Mouse (Mus musculus): Measurements from ENCODE around the gene Spdye4c. TPM values are rescaled to one million over a fixed set of nuclear protein-coding genes. Genes with fewer than 3 reads are reported as not detected.
A peak's percentile ranks its signal among the peaks of the same experiment; 100 is the strongest.

The Spdye4c gene
- polyA plus RNA-seq, 1 experiment from 2014 or later = not detected

DNA sequence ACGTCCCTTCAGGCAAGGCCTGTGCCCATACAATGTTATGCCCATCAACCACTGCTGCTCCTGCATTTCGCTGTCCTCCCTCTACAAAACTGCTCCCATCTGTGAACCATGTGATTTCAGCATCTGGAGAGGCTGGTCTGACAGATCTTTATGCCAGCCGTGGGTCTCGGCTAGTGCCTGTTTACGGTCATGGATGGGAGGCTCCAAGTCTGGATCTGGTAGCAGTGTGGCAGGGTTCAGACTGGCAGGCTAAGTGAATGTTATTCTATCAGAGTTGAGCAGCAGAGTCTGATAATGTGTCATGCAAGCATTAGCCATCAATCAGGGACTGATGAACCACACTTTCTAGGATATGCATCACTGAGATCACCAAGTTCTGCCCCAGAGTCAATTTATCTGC, 8.1 kb upstream of the Spdye4c start:
- Histone ChIP-seq H3K9ac (replicated peaks; ENCODE audit: low read depth) (no peak overlapping the region), H3K27ac (ENCODE audit: low read length) (no peak overlapping the region), H3K9me3 (ENCODE audit: low read length) (no peaks in the 10 kb centered on the region), H3K4me3 (ENCODE audit: low read depth, low read length) (no peak overlapping the region), H3K4me2 (replicated peaks; ENCODE audit: low read depth, low read length) (no peak overlapping the region), H3K27me3 (replicated peaks; ENCODE audit: insufficient read depth, low read length) (no peaks in the 10 kb centered on the region), H3K36me3 (ENCODE audit: insufficient read depth, low read length) (no peaks in the 10 kb centered on the region), H3K4me1 (ENCODE audit: insufficient read depth, low read depth, low read length) (no peaks in the 10 kb centered on the region)
- no peak for DNase-seq (ENCODE audit: low spot score)
- ATAC-seq = no peak
- WGBS = 79% methylated on average over 5 of the region's 5 CpGs
- TF ChIP-seq CTCF (IDR thresholded peaks at IDR 0.05) (no peak), EP300 (IDR thresholded peaks at IDR 0.05) (no peak)

DNA sequence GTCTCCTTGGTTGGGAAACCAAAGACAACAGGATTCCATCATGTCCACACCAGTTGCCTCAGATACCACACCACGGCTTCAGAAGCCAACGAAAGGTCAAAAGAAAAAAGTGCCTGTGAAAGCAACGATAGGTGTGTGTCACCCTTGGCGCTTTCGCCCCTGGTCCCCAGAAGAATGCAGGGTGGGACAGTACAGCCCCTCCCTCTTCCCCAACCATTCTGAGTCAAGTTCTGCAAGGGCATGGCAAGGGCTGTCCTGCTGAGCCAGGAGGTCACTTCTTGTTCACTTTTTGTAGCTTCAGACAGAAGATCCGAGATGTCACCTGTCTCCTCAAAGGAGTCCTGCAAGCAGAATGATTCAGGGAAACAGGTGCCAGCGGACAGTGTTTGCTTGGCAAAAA, 1.3 kb downstream of the Spdye4c start:
- no peak for ATAC-seq
- no peak overlapping the region for H3K4me3 ChIP-seq (ENCODE audit: low read depth, low read length)
- H3K9me3 ChIP-seq (ENCODE audit: low read length) = no peaks in the 10 kb centered on the region
- no peaks in the 10 kb centered on the region for H3K36me3 ChIP-seq (ENCODE audit: insufficient read depth, low read length)
- DNase-seq (ENCODE audit: low spot score) = no peak
- H3K4me1 ChIP-seq (ENCODE audit: insufficient read depth, low read depth, low read length) = no peaks in the 10 kb centered on the region
- no peak for TF ChIP-seq EP300 (IDR thresholded peaks at IDR 0.05)
- TF ChIP-seq CTCF (IDR thresholded peaks at IDR 0.05) = no peak
- 87% methylated on average over 7 of the region's 7 CpGs for WGBS
- H3K27ac ChIP-seq (ENCODE audit: low read length) = no peak overlapping the region
- H3K9ac ChIP-seq (replicated peaks; ENCODE audit: low read depth) = no peak overlapping the region
- no peaks in the 10 kb centered on the region for H3K27me3 ChIP-seq (replicated peaks; ENCODE audit: insufficient read depth, low read length)
- no peak overlapping the region for H3K4me2 ChIP-seq (replicated peaks; ENCODE audit: low read depth, low read length)

DNA sequence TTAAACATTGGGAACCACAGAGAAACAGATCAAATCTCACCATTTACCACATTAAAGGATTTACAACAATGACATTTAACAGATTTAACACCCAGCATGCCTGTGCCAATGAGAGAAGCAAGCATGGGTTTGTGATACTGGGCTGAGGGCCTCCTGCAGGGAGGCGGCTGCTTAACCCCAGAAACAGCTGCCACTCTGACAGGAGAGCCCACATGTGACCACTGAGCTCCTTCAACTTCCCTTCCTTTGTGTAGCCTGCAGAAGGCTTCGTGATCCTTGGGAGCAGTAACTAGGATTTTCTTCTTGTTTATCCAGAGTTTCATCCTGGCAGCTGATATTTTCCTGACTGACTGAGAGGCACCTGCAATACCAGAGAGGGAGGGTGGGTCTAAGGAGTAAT, 10.5 kb downstream of the Spdye4c start:
- 24% methylated on average over 2 of the region's 2 CpGs for WGBS
- H3K27ac ChIP-seq (ENCODE audit: low read length) = no peak overlapping the region
- DNase-seq (ENCODE audit: low spot score) = no peak

DNA sequence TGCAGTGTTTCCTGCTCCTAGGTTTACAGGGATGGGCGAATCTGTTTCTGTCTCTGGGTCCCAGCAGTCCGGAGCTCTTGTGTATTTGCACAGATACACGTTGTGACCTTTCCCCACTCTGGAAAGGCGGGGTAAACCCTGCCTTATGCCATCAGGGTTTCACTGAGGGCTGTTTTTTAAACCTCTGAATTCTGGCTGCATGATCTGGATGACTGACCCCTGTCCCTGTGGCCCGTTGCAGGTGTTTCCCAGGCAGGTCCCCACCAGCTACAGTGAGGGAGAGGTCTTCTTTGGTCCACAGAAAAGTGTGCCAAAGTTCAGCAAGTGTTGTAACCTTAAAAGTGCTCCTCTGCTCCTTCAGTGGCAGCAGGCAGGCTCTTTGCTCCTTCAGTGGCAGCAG, 18.3 kb downstream of the Spdye4c start:
- DNase-seq (ENCODE audit: low spot score) = no peak
- no peak overlapping the region for H3K9ac ChIP-seq (replicated peaks; ENCODE audit: low read depth)
- ATAC-seq = no peak
- WGBS = 75% methylated on average over 5 of the region's 5 CpGs
- H3K27ac ChIP-seq (ENCODE audit: low read length) = no peak overlapping the region
- no peaks in the 10 kb centered on the region for H3K4me1 ChIP-seq (ENCODE audit: insufficient read depth, low read depth, low read length)
- H3K9me3 ChIP-seq (ENCODE audit: low read length) = no peaks in the 10 kb centered on the region; the same call in 1 of the 2 replicates
- peaks cover 29% of the 10 kb centered on the region for H3K36me3 ChIP-seq (ENCODE audit: insufficient read depth, low read length)
- H3K27me3 ChIP-seq (replicated peaks; ENCODE audit: insufficient read depth, low read length) = no peaks in the 10 kb centered on the region
- no peak overlapping the region for H3K4me3 ChIP-seq (ENCODE audit: low read depth, low read length)
- no peak for TF ChIP-seq EP300 (IDR thresholded peaks at IDR 0.05)
- no peak for TF ChIP-seq CTCF (IDR thresholded peaks at IDR 0.05)
- no peak overlapping the region for H3K4me2 ChIP-seq (replicated peaks; ENCODE audit: low read depth, low read length)

More for the DNA sequence above, 10.5 kb downstream of the Spdye4c start:
- no peak overlapping the region for H3K4me2 ChIP-seq (replicated peaks; ENCODE audit: low read depth, low read length)
- TF ChIP-seq CTCF (IDR thresholded peaks at IDR 0.05) (no peak), EP300 (IDR thresholded peaks at IDR 0.05) (no peak)
- H3K9me3 ChIP-seq (ENCODE audit: low read length) = no peaks in the 10 kb centered on the region
- no peak overlapping the region for H3K4me3 ChIP-seq (ENCODE audit: low read depth, low read length)
- H3K9ac ChIP-seq (replicated peaks; ENCODE audit: low read depth) = no peak overlapping the region
- H3K4me1 ChIP-seq (ENCODE audit: insufficient read depth, low read depth, low read length) = no peaks in the 10 kb centered on the region
- ATAC-seq = no peak
- H3K27me3 ChIP-seq (replicated peaks; ENCODE audit: insufficient read depth, low read length) = no peaks in the 10 kb centered on the region
- no peaks in the 10 kb centered on the region for H3K36me3 ChIP-seq (ENCODE audit: insufficient read depth, low read length)

DNA sequence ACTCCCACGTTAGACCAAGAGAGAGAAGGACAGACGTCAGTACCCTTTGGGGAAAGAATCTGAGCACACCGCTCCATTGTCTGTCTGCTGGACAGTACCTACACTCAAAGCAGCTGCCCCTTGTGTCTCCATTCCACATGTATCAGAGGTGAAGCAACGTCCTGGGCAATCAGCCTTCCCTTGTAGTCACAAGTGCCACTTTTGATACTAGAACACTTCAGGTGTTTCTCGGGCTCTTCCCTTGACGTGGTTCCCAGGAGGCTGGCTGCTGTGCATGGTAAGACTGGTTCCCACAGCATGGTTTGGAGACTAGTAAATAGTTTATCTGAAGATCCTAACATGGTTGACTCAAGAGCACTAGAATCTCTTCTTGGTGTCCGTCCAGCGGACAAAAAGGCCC, 20.2 kb downstream of the Spdye4c start:
- WGBS = 68% methylated on average over 8 of the region's 8 CpGs
- Histone ChIP-seq H3K27ac (ENCODE audit: low read length) (no peak overlapping the region), H3K9me3 (ENCODE audit: low read length) (no peaks in the 10 kb centered on the region; the same call in 1 of the 2 replicates), H3K36me3 (ENCODE audit: insufficient read depth, low read length) (peaks cover 29% of the 10 kb centered on the region), H3K4me3 (ENCODE audit: low read depth, low read length) (no peak overlapping the region), H3K4me2 (replicated peaks; ENCODE audit: low read depth, low read length) (no peak overlapping the region), H3K27me3 (replicated peaks; ENCODE audit: insufficient read depth, low read length) (no peaks in the 10 kb centered on the region), H3K9ac (replicated peaks; ENCODE audit: low read depth) (no peak overlapping the region), H3K4me1 (ENCODE audit: insufficient read depth, low read depth, low read length) (no peaks in the 10 kb centered on the region)
- DNase-seq (ENCODE audit: low spot score) (peak; percentile 64), ATAC-seq (peak; percentile 60)
- no peak for TF ChIP-seq CTCF (IDR thresholded peaks at IDR 0.05)
- TF ChIP-seq EP300 (IDR thresholded peaks at IDR 0.05) = no peak

DNA sequence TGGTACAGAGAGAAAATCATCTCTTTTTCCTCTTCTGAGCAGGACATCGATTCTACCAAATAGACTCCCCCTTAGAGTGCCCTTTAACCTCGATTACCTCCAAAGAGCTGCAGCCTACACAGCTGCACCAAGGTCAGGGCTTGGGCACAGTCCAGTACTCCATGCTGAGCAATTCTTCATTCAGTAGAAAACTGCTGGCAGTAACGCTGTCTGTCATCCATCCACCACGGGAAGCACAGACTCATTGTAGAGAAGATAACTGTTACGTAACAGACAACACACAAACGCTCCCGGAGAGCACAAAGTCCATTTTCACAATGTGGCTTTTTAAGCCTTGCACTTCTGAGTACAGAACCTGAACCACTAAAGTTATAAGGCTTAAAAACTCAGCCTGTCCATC, 21.3 kb downstream of the Spdye4c start:
- 86% methylated on average over 7 of the region's 7 CpGs for WGBS

DNA sequence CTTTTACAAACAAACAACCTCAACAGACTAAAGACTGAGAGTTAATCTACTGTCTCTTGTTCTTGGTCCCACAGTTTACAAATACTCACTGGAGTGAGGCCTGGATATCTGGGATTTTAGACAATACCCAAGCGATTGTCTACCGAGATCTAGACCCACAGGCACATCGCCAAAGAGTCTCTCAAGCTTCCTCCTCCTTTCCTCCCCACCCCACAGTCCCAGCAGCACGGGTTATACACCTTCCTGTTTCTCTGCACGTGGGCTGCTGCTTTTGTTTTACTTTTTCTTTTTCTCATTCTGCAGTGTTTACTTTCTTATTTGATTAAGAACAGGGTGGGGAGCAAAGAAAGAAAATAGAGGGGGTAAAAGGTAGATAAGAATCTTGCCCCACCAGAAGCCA, 22.4 kb downstream of the Spdye4c start:
- H3K4me2 ChIP-seq (replicated peaks; ENCODE audit: low read depth, low read length) = no peak overlapping the region
- ATAC-seq (peak; percentile 48), DNase-seq (ENCODE audit: low spot score) (peak; percentile 58)
- H3K9ac ChIP-seq (replicated peaks; ENCODE audit: low read depth) = no peak overlapping the region
- WGBS = 17% methylated on average over 5 of the region's 5 CpGs
- H3K27ac ChIP-seq (ENCODE audit: low read length) = peak overlapping the region; percentile 38; the same call in 1 of the 2 replicates
- H3K4me1 ChIP-seq (ENCODE audit: insufficient read depth, low read depth, low read length) = no peaks in the 10 kb centered on the region
- peaks cover 40% of the 10 kb centered on the region for H3K36me3 ChIP-seq (ENCODE audit: insufficient read depth, low read length)
- no peak overlapping the region for H3K4me3 ChIP-seq (ENCODE audit: low read depth, low read length)
- H3K27me3 ChIP-seq (replicated peaks; ENCODE audit: insufficient read depth, low read length) = no peaks in the 10 kb centered on the region
- no peak for TF ChIP-seq CTCF (IDR thresholded peaks at IDR 0.05)
- peak; percentile 33; the same call in 1 of the 2 replicates for TF ChIP-seq EP300 (IDR thresholded peaks at IDR 0.05)
- no peaks in the 10 kb centered on the region for H3K9me3 ChIP-seq (ENCODE audit: low read length)

More for the DNA sequence above, 21.3 kb downstream of the Spdye4c start:
- no peaks in the 10 kb centered on the region for H3K4me1 ChIP-seq (ENCODE audit: insufficient read depth, low read depth, low read length)
- H3K4me3 ChIP-seq (ENCODE audit: low read depth, low read length) = no peak overlapping the region
- ATAC-seq (no peak), DNase-seq (ENCODE audit: low spot score) (no peak)
- no peak overlapping the region for H3K27ac ChIP-seq (ENCODE audit: low read length)
- TF ChIP-seq CTCF (IDR thresholded peaks at IDR 0.05) (no peak), EP300 (IDR thresholded peaks at IDR 0.05) (no peak)
- H3K9me3 ChIP-seq (ENCODE audit: low read length) = no peaks in the 10 kb centered on the region
- H3K4me2 ChIP-seq (replicated peaks; ENCODE audit: low read depth, low read length) = no peak overlapping the region
- H3K27me3 ChIP-seq (replicated peaks; ENCODE audit: insufficient read depth, low read length) = no peaks in the 10 kb centered on the region
- no peak overlapping the region for H3K9ac ChIP-seq (replicated peaks; ENCODE audit: low read depth)
- H3K36me3 ChIP-seq (ENCODE audit: insufficient read depth, low read length) = peaks cover 29% of the 10 kb centered on the region

Data from lung, postnatal 0 days (tissue).